Mouse (Mus musculus) gastrocnemius, adult 8-10 months (tissue): ENCODE results near the gene Tmem8. TPM values are rescaled to one million over a fixed set of nuclear protein-coding genes. Genes with fewer than 3 reads are reported as not detected.
"Not testable (repeated sequence)": the region's sequence is repeated elsewhere in the genome, so short reads cannot be mapped to it uniquely, and the experiment has no call there.

Experiments
- DNase-seq, 2 experiments: peaks; one replicate each; pipeline ENCODE4 v3.0.0; 2022; ENCODE audit warnings: low spot score in 2 of 2
- total RNA-seq, 4 experiments: library from RNA; stranded (reverse); gene quantifications; 2 replicates each; pipeline ENCODE4 v1.2.4; 2022

Tmem8 gene
- total RNA-seq, result 1 to 10 TPM; 2.6 to 4.1 (median 3.4) TPM

GRCm38 (mm10) chr17:26113181-26113948 is at the start of gene Tmem8:
Gene Tmem8 (plus strand): TSS chr17:26113299.
- no peak for DNase-seq

GRCm38 (mm10) chr17:26064916-26065315 is 48.2 kb upstream of the Tmem8 start:
- no peak for DNase-seq

- no peak for DNase-seq
Observed at GRCm38 (mm10) chr17:26066488-26067020, 46.5 kb upstream of the Tmem8 start.

GRCm38 (mm10) chr17:26068024-26068830 is 44.9 kb upstream of the Tmem8 start:
- DNase-seq, result peak; percentile 65 to 70

- DNase-seq, result peak; percentile 60 to 63
Observed at GRCm38 (mm10) chr17:26068831-26069739, 44.0 kb upstream of the Tmem8 start, which contains the start of gene Rab11fip3. Gene Rab11fip3 (minus strand): TSS chr17:26069555.

GRCm38 (mm10) chr17:26070136-26070535 is 43.0 kb upstream of the Tmem8 start:
- DNase-seq, result no peak

GRCm38 (mm10) chr17:26075246-26075645 is 37.9 kb upstream of the Tmem8 start:
- no peak for DNase-seq

GRCm38 (mm10) chr17:26078851-26079250 is 34.2 kb upstream of the Tmem8 start:
- DNase-seq, result no peak

GRCm38 (mm10) chr17:26080867-26081266 is 32.2 kb upstream of the Tmem8 start:
- DNase-seq, result no peak

- DNase-seq, result no peak
Observed at GRCm38 (mm10) chr17:26087059-26087564, 26.0 kb upstream of the Tmem8 start.

- DNase-seq, result peak; percentile 72 to 75
Observed at GRCm38 (mm10) chr17:26089905-26090632, 23.0 kb upstream of the Tmem8 start, which contains the start of gene Decr2. Gene Decr2 (minus strand): TSS chr17:26090337.

- no peak for DNase-seq
Observed at GRCm38 (mm10) chr17:26094531-26095110, 18.5 kb upstream of the Tmem8 start.

- peak in 1 of 2 experiments; percentile 15 for DNase-seq
Observed at GRCm38 (mm10) chr17:26095121-26095740, 17.9 kb upstream of the Tmem8 start, which contains the start of gene Nme4. Gene Nme4 (minus strand): TSS chr17:26095602.

- no peak for DNase-seq
Observed at GRCm38 (mm10) chr17:26098461-26098860, 14.6 kb upstream of the Tmem8 start.

GRCm38 (mm10) chr17:26099316-26099715 is 13.8 kb upstream of the Tmem8 start:
- not testable (repeated sequence) for DNase-seq

- DNase-seq, result no peak
Observed at GRCm38 (mm10) chr17:26100166-26100565, 12.9 kb upstream of the Tmem8 start.

- no peak for DNase-seq
Observed at GRCm38 (mm10) chr17:26101478-26101877, 11.6 kb upstream of the Tmem8 start.

- DNase-seq, result no peak
Observed at GRCm38 (mm10) chr17:26105619-26106018, 7.5 kb upstream of the Tmem8 start.

GRCm38 (mm10) chr17:26110156-26110555 is 2.9 kb upstream of the Tmem8 start:
- no peak for DNase-seq
